Mouse (Mus musculus) lung, postnatal 14 days (tissue): ENCODE measurements around the gene Pnmal1.

Experiments used
- DNase-seq: peaks from one replicate; pipeline ENCODE4 v3.0.0; 2021

Gene Pnmal1

DNA sequence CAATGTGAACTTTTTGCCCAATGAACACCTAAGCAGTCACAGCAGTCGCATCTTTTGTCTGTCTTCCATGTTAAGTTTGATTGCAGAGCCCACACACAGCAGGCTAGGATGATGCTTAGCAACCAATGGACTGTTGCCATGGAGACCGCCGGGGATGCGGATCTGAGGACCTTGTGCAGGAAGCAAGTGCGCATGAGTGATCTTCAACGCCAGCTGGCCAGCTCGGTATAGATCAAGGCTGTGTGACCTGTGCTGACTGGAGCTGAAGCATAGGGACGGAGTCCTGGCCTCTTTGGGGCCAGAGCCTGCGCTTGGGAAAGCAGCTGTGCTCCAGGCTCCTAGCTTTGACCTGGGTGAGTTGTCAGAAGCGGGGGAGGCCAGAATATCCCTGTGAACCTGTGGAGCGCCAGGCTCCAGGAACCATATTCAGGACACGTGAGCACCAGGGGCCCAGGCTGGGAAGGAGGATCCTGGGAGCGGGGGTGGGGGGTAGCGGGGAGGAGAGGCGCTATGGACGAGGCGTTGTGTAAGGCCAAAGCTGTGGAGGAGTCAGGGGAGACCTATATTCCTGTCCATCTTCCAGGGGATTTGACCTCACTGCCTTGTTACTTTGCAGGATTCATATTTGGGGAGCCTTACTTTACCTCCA, at the start of gene Pnmal1:
TSS of gene Pnmal1 (plus strand) at position 141 of the 649 bp plus-strand sequence.
- DNase-seq, result no peak

GRCm38 (mm10) chr7:16909909-16910308, 49.6 kb upstream of the Pnmal1 start:
- DNase-seq, result no peak

- DNase-seq, result no peak
These were observed 47.6 kb upstream of the Pnmal1 start for GRCm38 (mm10) chr7:16911904-16912303.

DNA sequence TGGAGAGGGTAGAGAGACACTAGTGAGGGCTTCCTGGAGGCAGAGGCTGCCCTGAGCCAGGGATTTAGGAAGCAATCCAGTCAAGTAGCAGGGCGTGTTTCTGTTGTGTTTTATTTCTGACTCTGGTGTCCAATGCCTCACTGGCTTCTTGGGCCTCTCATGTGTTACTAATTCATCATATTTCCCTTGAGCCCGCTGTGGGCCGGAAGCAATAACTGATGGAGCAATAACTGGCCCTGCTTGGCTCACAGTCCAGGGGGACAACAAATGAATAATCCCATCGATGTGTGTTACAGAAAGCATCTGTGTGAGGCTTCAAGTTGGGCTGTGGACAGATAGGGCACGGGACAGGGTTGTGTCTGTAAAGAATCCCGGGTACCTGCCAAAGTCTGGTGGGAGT, 47.1 kb upstream of the Pnmal1 start:
- DNase-seq, result no peak

DNA sequence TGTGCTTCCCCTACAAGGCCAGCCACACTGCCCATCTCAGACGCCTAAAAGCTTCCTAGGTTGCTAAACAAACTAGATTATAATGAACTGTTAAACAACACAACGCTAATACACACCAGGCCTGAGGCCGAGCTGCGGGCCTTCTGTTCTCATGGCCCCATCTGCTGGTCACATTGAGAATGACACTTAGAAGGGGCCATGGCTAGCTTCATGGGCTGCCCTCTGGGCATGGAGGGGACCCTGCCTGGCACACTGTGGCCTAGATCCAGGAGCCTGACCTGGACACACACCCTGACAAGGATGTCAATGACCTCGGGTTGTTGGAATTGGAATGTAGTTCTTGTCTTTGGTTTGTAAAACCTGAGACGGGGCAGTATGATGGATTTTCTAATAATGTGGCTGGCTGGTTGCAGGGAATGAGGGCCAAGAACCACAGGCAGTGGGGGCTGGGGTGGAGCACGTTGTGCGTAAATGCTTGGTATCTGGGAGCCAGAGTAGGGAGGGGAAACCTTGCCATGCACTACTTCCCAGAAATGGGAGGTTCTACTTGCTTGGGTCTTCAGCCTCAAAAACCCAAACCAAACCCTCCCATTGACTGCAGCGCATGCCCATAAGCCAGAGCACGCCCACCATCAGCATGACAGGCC, 45.5 kb upstream of the Pnmal1 start:
- peak; percentile 85 for DNase-seq

DNA sequence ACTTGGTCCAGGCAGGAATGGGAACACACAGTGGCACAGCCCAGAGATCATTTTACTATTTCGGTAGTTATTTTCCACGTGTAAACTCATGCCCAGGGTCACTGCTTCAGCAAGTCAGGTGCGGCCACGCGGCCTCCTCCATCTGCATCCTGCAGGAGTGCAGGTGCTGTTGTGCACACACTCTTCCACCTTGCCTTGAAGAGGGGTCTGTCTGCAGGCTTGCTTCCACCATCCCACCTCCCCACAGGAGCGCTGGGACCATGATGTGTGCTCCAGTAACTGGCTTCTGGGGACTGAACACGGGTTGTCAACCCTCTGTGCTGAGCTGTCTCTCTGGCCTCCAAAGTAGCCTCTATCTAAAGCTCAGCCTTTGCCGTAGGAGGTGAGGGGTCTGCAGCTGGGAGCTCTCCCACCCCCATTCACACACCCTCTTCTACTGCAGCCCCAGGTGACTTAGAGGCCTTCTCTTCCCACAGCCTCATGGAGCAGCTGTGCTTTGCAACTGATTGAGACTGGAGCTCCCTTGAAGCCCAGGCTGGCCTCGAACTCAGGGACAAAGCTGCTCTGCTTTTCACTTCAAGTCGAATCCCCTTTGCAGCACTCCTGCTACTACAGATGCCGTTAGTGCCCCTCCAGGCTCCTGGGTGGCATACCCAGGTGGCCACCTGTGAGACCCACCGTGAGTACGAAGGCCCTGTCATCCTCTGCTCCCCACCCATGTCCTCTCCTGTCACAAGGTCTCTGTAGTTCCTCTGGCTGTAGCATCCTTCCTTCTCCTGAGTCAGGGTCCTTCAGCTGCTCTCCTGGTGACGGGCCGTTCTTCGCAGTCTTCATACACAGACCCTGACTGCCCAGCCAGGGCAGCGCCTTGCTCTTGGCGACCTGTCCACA, 44.8 kb upstream of the Pnmal1 start:
- no peak for DNase-seq

DNA sequence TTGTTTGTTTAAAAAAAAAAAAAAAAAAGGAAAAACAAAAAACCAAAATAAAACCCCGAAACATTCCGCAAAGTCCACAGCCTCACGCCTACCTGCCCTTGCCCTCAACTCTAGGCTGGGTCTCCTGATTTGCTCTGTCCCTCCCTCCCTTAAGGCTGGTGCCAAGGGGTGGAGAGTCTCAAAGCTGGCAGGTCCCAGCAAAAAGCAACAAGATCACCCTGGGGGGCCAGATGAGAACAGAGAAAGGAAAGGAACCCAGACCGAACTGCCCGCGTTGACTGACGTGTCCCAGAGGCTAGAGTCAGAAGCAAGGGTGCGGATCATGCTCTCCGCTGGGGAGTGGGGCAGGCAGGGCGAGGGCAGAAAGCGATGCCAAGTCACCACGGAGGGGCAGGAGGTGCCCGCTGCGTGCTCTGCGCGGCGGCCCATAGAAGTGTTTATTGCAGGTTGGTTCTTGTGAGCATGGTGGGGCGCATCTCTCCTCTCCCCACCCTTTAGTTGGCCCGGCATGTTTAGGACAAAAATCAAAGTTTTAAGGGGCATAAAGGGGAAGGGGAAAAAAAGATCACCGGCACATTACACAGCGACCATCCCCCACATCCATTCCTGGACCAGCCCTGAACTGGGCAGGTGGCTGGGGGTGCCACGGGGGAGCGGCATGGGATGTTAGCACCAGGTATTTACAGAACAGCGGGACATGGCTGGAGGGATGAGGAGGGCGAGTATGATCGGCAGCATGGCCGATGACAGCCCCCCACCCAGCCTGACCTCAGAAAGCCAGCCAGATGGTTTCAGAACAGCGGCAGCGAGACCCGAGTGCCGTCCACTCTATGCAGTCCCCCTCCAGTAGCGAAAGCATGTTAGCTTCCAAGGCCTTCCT, 43.8 kb upstream of the Pnmal1 start:
- no peak for DNase-seq

GRCm38 (mm10) chr7:16916342-16917265, 42.9 kb upstream of the Pnmal1 start:
- no peak for DNase-seq

GRCm38 (mm10) chr7:16917447-16917846, 42.0 kb upstream of the Pnmal1 start:
- DNase-seq, result no peak

- no peak for DNase-seq
These were observed 41.5 kb upstream of the Pnmal1 start for GRCm38 (mm10) chr7:16918014-16918413.

DNA sequence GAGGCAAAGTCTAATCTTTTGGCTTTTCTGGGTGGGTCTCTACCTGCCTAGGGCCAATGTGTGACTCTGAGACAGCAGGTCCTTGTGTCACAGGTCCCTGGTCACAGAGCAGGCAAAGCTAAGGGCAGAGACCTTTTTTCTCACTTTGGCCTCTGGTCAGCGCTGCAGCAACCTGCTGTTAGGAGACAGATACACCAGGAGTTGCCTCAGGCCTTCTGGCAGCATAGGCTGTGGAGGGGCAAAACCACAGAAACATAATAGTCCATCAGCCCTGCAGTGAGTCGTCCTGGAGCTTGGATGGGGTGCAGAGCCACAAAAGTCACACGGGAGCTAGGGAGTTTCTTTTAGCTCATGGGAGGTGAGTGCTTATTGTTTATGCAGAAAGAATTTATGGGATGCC, 40.8 kb upstream of the Pnmal1 start:
- no peak for DNase-seq

DNA sequence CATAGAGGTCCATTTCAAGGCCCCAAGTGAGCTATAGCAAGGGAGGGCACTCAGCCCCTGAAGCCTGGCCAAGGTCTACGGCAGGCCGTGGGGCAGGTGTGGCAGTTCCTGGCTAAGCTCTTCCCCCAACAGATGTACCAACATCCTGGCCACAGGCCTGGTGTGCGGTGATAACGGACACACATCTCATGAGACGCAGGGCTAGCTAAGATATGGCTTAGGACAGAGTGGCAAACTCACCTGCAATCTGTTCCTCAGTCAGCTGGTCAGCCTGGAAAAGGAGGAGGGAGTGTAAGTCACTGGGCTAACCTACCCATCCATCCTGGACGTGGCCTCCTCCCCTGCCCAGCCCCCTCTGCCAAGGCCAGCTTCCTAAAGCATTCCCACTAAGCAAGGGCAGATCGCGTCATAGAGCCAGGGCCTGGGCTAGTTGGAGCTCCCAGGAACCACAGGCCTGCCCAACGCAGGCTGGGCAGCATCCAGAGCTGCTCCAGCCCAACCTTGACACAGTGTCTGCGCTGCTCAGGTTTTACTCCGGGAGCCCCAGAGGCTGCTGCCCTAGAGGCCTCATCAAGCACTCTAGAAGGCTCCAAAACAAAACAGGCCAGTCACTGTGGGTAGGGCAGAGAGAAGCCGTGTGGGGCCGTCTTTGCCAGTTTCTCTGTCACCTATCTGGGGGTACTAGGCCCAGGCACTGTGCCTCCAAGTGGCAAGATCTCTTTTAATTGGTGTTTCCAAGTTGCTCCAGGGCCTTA, 39.9 kb upstream of the Pnmal1 start:
- no peak for DNase-seq

DNA sequence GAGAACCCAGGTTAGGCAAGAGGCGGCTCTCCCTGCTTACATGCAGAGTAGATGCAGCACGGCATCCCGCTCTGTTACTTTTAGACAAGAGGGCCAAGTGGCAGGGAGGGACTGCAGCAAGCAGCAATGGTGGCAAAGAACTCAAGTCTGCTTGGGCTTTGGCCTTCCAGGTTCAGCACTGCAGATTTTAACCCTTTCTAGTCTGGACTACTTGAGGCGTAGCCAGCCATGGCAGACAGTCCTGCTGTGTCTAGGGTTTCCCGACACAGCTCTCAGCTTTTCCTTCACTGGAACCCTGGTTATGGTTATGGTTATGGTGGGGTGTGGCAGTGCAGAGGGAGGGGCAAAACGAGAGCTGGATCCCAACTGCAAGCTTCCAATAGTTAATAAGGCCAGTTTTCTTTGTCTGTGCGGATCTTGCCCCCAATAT, 39.3 kb upstream of the Pnmal1 start:
- no peak for DNase-seq

- DNase-seq, result no peak
These were observed 38.4 kb upstream of the Pnmal1 start for GRCm38 (mm10) chr7:16920818-16921791.

DNA sequence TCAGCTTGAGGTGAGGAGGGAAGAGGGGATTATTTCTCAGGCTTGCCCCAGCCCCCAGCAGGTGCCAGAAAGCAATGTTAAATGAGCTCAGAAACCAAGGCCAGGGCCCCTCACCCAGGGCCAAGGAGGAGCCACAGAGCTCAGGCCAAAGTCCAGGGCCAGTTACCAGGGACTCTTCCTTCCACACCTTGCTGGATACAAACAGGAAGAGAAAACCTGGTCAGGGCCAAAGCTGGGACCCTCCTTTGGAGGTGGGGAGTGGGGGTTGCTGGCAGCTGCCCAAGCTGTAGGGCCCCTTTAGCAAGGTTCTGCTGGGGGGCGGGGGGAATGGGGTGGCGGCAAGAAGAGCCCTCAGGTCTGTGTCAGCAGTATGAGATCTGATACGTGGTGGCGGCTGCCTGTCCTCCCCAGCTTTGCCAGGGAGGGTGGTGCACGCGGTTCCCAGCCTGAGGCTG, 37.6 kb upstream of the Pnmal1 start:
- DNase-seq, result no peak

DNA sequence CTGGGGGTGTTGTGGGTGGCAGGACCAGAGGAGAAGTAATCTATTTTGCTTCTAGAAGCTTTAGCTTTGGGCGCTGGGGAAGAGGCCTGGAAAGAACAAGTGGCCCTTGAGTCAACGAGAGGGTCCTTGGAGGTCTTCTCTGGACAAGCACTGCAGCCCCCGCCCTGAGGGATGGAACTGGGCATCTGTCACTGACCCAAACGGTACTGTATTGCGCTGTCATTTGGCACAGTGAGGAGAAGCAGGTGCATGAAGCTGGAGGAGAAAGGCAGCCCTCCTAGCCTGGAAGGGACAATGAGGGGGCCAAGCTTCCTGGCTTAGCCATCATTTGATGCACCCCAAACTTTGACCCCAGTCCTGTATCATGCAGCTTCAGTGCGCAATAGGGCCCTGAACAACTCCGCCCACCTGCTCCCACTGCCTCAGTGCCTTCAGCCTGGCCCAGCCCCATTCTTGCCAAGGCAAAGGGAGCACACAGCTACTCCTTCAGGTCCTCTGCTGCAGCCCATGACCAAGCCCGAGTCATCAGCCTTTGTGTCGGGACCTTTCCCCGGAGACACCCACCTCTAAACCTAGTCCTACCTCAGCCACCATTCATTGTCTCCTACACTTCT, 37.0 kb upstream of the Pnmal1 start:
- no peak for DNase-seq

DNA sequence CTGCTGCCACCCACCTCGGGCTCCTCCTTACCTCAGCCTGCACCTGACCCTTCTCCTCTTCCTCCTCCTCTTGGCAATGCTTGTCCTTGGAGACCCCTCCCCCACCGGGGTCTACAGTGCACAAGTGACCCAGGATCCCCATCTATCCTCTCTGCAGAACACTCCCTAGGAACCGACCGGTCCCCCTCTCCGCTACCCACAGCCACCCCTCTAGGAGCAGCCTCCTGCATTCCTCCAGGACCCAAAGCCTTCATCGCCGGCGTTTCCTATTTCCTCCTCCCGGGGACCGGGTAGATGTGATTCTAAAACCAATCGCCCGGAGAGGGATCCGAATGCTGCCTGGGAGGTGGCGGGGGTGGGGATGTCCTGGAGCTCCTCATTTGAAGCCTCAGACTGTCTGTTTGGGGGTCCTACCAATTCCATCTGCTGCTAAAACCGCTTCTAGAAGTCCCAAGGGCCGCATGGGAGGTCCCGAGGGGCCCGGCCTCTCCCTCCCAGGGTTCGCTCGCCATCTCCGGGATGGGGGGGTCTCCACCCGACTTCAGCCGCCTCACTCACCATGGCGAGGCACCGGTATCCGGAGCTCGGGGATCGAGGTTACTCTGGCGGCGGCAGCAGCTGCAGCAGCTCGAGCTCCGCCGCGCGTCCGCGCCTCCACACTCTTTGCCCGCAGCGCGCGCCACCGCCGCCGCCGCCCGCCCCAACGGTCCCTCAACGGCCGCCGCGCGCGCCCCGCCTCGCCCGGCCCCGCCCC, 36.0 kb upstream of the Pnmal1 start:
- DNase-seq, result no peak
